Mouse (Mus musculus): ENCODE measurements around the gene Pus7l. TPM values are rescaled to one million over a fixed set of nuclear protein-coding genes. Genes with fewer than 3 reads are reported as not detected.
A peak's percentile ranks its signal among the peaks of the same experiment; 100 is the strongest.

The Pus7l gene
- polyA plus RNA-seq, 1 experiment, result 3.3 TPM

GRCm38 (mm10) chr15:94544844-94545243 lies 1.5 kb upstream of the Pus7l start:
- Histone ChIP-seq H3K4me1 (ENCODE audit: control insufficient read depth, insufficient read depth, low read length) (no peaks in the 10 kb centered on the region), H3K27ac (ENCODE audit: insufficient read depth, low read length) (no peak overlapping the region), H3K4me3 (ENCODE audit: insufficient read depth, low read length) (no peak overlapping the region)
- TF ChIP-seq POLR2A (IDR thresholded peaks at IDR 0.05; ENCODE audit: extremely low read depth, insufficient read depth, low read length), result no peak
- TF ChIP-seq CTCF (IDR thresholded peaks at IDR 0.05; ENCODE audit: extremely low read depth, insufficient read depth, low read length), result no peak

GRCm38 (mm10) chr15:94544052-94544636 lies 797 bp upstream of the Pus7l start:
- H3K4me3 ChIP-seq (ENCODE audit: insufficient read depth, low read length), result peak overlapping the region; percentile 67
- no peak overlapping the region for H3K27ac ChIP-seq (ENCODE audit: insufficient read depth, low read length)
- TF ChIP-seq CTCF (IDR thresholded peaks at IDR 0.05; ENCODE audit: extremely low read depth, insufficient read depth, low read length), result no peak
- TF ChIP-seq POLR2A (IDR thresholded peaks at IDR 0.05; ENCODE audit: extremely low read depth, insufficient read depth, low read length), result no peak
- H3K4me1 ChIP-seq (ENCODE audit: control insufficient read depth, insufficient read depth, low read length), result no peaks in the 10 kb centered on the region

- no peak overlapping the region for H3K27ac ChIP-seq (ENCODE audit: insufficient read depth, low read length)
- no peaks in the 10 kb centered on the region for H3K4me1 ChIP-seq (ENCODE audit: control insufficient read depth, insufficient read depth, low read length)
These were observed 559 bp downstream of the Pus7l start for GRCm38 (mm10) chr15:94542567-94543408.

GRCm38 (mm10) chr15:94539296-94539695 lies 4.1 kb downstream of the Pus7l start:
- H3K27ac ChIP-seq (ENCODE audit: insufficient read depth, low read length), result no peak overlapping the region
- no peak overlapping the region for H3K4me3 ChIP-seq (ENCODE audit: insufficient read depth, low read length)
- H3K4me1 ChIP-seq (ENCODE audit: control insufficient read depth, insufficient read depth, low read length), result no peaks in the 10 kb centered on the region
- no peak for TF ChIP-seq CTCF (IDR thresholded peaks at IDR 0.05; ENCODE audit: extremely low read depth, insufficient read depth, low read length)
- no peak for TF ChIP-seq POLR2A (IDR thresholded peaks at IDR 0.05; ENCODE audit: extremely low read depth, insufficient read depth, low read length)

More at GRCm38 (mm10) chr15:94542567-94543408, 559 bp downstream of the Pus7l start:
- TF ChIP-seq CTCF (IDR thresholded peaks at IDR 0.05; ENCODE audit: extremely low read depth, insufficient read depth, low read length) (no peak), POLR2A (IDR thresholded peaks at IDR 0.05; ENCODE audit: extremely low read depth, insufficient read depth, low read length) (no peak)
- peak overlapping the region; percentile 67 for H3K4me3 ChIP-seq (ENCODE audit: insufficient read depth, low read length)

GRCm38 (mm10) chr15:94535521-94535920 lies 7.8 kb downstream of the Pus7l start:
- TF ChIP-seq POLR2A (IDR thresholded peaks at IDR 0.05; ENCODE audit: extremely low read depth, insufficient read depth, low read length) (no peak), CTCF (IDR thresholded peaks at IDR 0.05; ENCODE audit: extremely low read depth, insufficient read depth, low read length) (no peak)
- H3K4me1 ChIP-seq (ENCODE audit: control insufficient read depth, insufficient read depth, low read length), result no peaks in the 10 kb centered on the region
- H3K27ac ChIP-seq (ENCODE audit: insufficient read depth, low read length), result no peak overlapping the region
- H3K4me3 ChIP-seq (ENCODE audit: insufficient read depth, low read length), result no peak overlapping the region

DNA sequence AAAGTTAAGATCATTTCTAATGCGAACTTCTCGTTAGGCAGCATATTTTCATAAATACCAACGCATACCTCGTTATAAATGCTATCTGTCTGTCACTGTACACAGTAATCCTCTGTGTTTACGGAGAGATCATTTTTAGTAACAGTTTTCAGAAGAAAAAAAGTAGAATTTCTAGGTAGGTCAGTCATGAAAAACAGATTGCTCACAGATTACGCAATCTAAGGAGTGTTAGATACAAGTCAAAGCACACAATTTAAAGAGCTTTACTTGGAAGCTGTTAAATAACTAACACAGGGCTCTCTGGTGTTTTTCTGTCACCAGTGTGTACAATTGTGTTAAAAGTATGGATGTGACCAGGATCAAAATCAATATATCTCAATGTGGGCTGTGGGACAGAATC lies 10.4 kb downstream of the Pus7l start:
- no peak overlapping the region for H3K4me3 ChIP-seq (ENCODE audit: insufficient read depth, low read length)
- TF ChIP-seq POLR2A (IDR thresholded peaks at IDR 0.05; ENCODE audit: extremely low read depth, insufficient read depth, low read length), result no peak
- TF ChIP-seq CTCF (IDR thresholded peaks at IDR 0.05; ENCODE audit: extremely low read depth, insufficient read depth, low read length), result no peak
- H3K27ac ChIP-seq (ENCODE audit: insufficient read depth, low read length), result no peak overlapping the region
- H3K4me1 ChIP-seq (ENCODE audit: control insufficient read depth, insufficient read depth, low read length), result no peaks in the 10 kb centered on the region

- H3K4me3 ChIP-seq (ENCODE audit: insufficient read depth, low read length), result no peak overlapping the region
- no peak for TF ChIP-seq CTCF (IDR thresholded peaks at IDR 0.05; ENCODE audit: extremely low read depth, insufficient read depth, low read length)
- TF ChIP-seq POLR2A (IDR thresholded peaks at IDR 0.05; ENCODE audit: extremely low read depth, insufficient read depth, low read length), result no peak
- H3K27ac ChIP-seq (ENCODE audit: insufficient read depth, low read length), result no peak overlapping the region
- H3K4me1 ChIP-seq (ENCODE audit: control insufficient read depth, insufficient read depth, low read length), result no peaks in the 10 kb centered on the region
These were observed 11.0 kb downstream of the Pus7l start for GRCm38 (mm10) chr15:94532306-94532705.

GRCm38 (mm10) chr15:94530519-94530918 lies 12.8 kb downstream of the Pus7l start:
- no peak overlapping the region for H3K27ac ChIP-seq (ENCODE audit: insufficient read depth, low read length)
- H3K4me3 ChIP-seq (ENCODE audit: insufficient read depth, low read length), result no peak overlapping the region
- no peaks in the 10 kb centered on the region for H3K4me1 ChIP-seq (ENCODE audit: control insufficient read depth, insufficient read depth, low read length)
- TF ChIP-seq CTCF (IDR thresholded peaks at IDR 0.05; ENCODE audit: extremely low read depth, insufficient read depth, low read length) (no peak), POLR2A (IDR thresholded peaks at IDR 0.05; ENCODE audit: extremely low read depth, insufficient read depth, low read length) (no peak)

- Histone ChIP-seq H3K4me1 (ENCODE audit: control insufficient read depth, insufficient read depth, low read length) (no peaks in the 10 kb centered on the region), H3K27ac (ENCODE audit: insufficient read depth, low read length) (no peak overlapping the region), H3K4me3 (ENCODE audit: insufficient read depth, low read length) (no peak overlapping the region)
- TF ChIP-seq POLR2A (IDR thresholded peaks at IDR 0.05; ENCODE audit: extremely low read depth, insufficient read depth, low read length) (no peak), CTCF (IDR thresholded peaks at IDR 0.05; ENCODE audit: extremely low read depth, insufficient read depth, low read length) (no peak)
These were observed 18.4 kb downstream of the Pus7l start for GRCm38 (mm10) chr15:94524956-94525355.

DNA sequence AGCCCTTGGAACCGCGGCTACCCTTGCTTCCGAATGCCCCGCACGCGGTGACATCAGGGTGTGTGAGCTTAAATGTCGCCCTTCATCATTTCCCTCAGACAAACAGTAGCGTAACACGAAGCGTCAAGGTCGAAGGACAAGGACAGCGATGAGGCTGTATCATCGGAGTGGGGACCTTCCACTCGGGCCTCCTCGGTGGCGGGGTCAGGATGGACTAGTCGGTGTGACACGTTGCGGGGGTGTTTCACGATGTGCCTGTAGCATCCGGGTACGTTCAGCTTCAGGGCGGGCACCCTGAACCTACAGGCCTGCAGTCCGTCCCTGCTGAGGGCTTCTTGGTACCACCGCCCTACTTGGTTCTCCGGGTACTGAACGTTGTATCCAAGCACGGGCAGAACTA lies 20.1 kb downstream of the Pus7l start:
- TF ChIP-seq POLR2A (IDR thresholded peaks at IDR 0.05; ENCODE audit: extremely low read depth, insufficient read depth, low read length), result no peak
- no peak for TF ChIP-seq CTCF (IDR thresholded peaks at IDR 0.05; ENCODE audit: extremely low read depth, insufficient read depth, low read length)
- no peak overlapping the region for H3K27ac ChIP-seq (ENCODE audit: insufficient read depth, low read length)
- no peaks in the 10 kb centered on the region for H3K4me1 ChIP-seq (ENCODE audit: control insufficient read depth, insufficient read depth, low read length)
- no peak overlapping the region for H3K4me3 ChIP-seq (ENCODE audit: insufficient read depth, low read length)
